Mouse (Mus musculus): ENCODE results near the gene Cdk19.

DNA sequence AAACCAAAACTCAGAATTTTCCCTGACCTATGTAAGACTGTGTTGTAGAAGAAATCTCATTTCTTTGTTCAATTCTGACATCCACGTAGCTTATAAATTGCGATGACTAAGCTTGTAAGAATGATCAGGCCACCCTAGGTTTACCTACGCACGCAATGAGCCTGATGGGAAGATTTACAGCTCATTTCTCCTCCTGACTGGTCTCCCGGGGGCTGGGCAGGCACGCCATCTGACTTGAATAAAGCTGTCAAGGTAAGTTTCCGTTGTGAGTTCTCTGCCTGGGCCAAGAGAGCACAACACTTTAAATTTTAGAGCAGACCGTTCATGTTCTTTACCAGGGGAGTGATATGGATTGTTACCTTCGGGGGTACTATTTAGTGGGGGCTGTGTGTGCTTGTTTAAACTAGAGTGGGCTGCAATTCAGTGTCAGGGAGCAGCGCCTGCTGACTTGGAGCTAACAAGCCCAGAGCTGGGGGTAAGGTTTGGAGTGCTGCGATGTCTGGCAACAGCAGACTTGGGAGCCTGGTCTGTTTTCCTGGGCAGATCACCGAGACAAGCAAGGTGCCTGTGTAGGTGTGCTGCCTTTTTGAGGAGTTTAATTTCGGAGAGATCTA, at the start of gene Cdk19:
- TF ChIP-seq CTCF (conservative IDR thresholded peaks at IDR 0.05; ENCODE audit: insufficient read depth, insufficient read length, low read depth, low read length) (no peak), POLR2A (IDR thresholded peaks at IDR 0.05; ENCODE audit: low read depth, low read length) (no peak)

Measured in kidney, adult 2 months (tissue).